Mouse (Mus musculus) bone marrow macrophage, adult 2 months (primary cell): Measurements from ENCODE around the gene Zfp217.

Experiments used
- CTCF ChIP-seq: IDR thresholded peaks from 2 replicates; pipeline ENCODE4 v1.5.1; 2012; ENCODE audit warnings: low read depth, mild to moderate bottlenecking, low read length, moderate library complexity
- POLR2A ChIP-seq: IDR thresholded peaks from 2 replicates; pipeline ENCODE4 v1.6.1; 2012; ENCODE audit warnings: mild to moderate bottlenecking, low read depth, low read length, borderline replicate concordance

- TF ChIP-seq POLR2A (no peak), CTCF (no peak)
Measured at GRCm38 (mm10) chr2:170134026-170134690, 13.7 kb downstream of the Zfp217 start.
